Mouse (Mus musculus): ENCODE results near the gene A930002H24Rik.

DNA sequence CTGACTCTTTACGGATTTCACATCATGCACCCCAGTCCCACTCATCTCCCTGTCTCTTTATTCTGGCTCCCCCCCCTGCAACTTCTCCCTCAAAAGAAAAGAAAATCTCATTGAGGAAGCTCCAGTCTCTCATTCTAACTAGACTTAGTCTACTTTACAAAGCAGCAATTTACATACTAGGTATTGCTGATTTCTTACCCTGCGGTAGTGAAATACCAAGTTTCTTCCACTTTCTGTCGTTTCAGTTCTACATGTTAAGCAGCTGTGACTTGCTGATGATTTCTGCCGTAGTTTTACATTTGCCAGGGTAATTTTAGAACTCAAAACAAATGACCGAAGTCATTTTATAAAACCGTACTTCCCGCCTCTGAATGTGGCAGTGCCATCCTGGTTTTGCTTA lies 8.2 kb upstream of the A930002H24Rik start:
- TF ChIP-seq CTCF (IDR thresholded peaks at IDR 0.05), result no peak
- TF ChIP-seq EP300 (IDR thresholded peaks at IDR 0.05), result no peak
